Mouse (Mus musculus) forebrain, embryonic 11.5 days (tissue): Measurements from ENCODE around the gene Shisa9. TPM values are rescaled to one million over a fixed set of nuclear protein-coding genes. Genes with fewer than 3 reads are reported as not detected.

Experiments used
- polyA plus RNA-seq: library from polyadenylated mRNA; unstranded; fragments of >200 nt; fragmentation: Nextera tagmentation; extraction: Ambion mirVana; gene quantifications from 2 replicates; pipeline ENCODE4 v1.2.1, GENCODE M21; 2014

Gene Shisa9
- polyA plus RNA-seq, 1 experiment from 2014 or later = 0.86 TPM

Other genes starting within 250 kb of the Shisa9 start
- 16.2 and 16.6 TPM in 2 replicates for gene Cpped1, start 74.7 kb upstream of the Shisa9 start, polyA plus RNA-seq